Comparison of ENCODE assay signal across 7 mouse cellular contexts in genomic region chr12:79190931-79191673, GRCm38 (mm10). TPM values are rescaled to one million over a fixed set of nuclear protein-coding genes. Genes with fewer than 3 reads are reported as not detected.
DNase-seq lines count a peak whose midpoint lies in the region; ATAC-seq lines count a peak whose summit lies in the region.

No protein-coding gene starts in this region.

- H3K9me3 ChIP-seq in forebrain, embryonic 15.5 days, result no peaks in the 10 kb centered on the region
- H3K9me3 ChIP-seq in hindbrain, embryonic 16.5 days (ENCODE audit: control insufficient read depth, low read length), result no peaks in the 10 kb centered on the region

- under 1% methylated on average over 18 of the region's 18 CpGs for WGBS in forebrain, embryonic 15.5 days
- under 1% methylated on average over 18 of the region's 18 CpGs for WGBS in hindbrain, embryonic 16.5 days

- H3K4me2 ChIP-seq in forebrain, embryonic 15.5 days (replicated peaks), result peak overlapping the region; percentile 76
- H3K4me2 ChIP-seq in hindbrain, embryonic 16.5 days (ENCODE audit: low read length), result peak overlapping the region; percentile 58

- ATAC-seq in forebrain, embryonic 15.5 days (replicated peaks), result peak; percentile 95
- peak; percentile 97 for ATAC-seq in hindbrain, embryonic 16.5 days
- peak; percentile 84 for ATAC-seq in megakaryocyte, adult 5-6 weeks (ENCODE audit: poor library complexity, severe bottlenecking)

- peak overlapping the region; percentile 73 for H3K9ac ChIP-seq in forebrain, embryonic 15.5 days (replicated peaks)
- H3K9ac ChIP-seq in hindbrain, embryonic 16.5 days (ENCODE audit: low read depth, low read length), result peak overlapping the region; percentile 60

- no peaks in the 10 kb centered on the region for H3K27me3 ChIP-seq in forebrain, embryonic 15.5 days
- H3K27me3 ChIP-seq in hindbrain, embryonic 16.5 days (replicated peaks; ENCODE audit: control insufficient read depth, insufficient read depth, low read length), result no peaks in the 10 kb centered on the region

- DNase-seq in T-cell, adult 2 months (ENCODE audit: low spot score), result peak; percentile 53
- peak; percentile 62 to 83 for DNase-seq in cerebellum, adult 18-20 months
- DNase-seq in left cerebral cortex, adult 9 months (ENCODE audit: low spot score in 2 of 2), result peak; percentile 43 to 72
- DNase-seq in right cerebral cortex, postnatal 14 days, result peak; percentile 46

- peaks cover 22% of the 10 kb centered on the region for H3K4me1 ChIP-seq in forebrain, embryonic 15.5 days
- H3K4me1 ChIP-seq in hindbrain, embryonic 16.5 days (ENCODE audit: control insufficient read depth, insufficient read depth, low read depth, low read length), result peaks cover 17% of the 10 kb centered on the region

- H3K36me3 ChIP-seq in forebrain, embryonic 15.5 days, result peaks cover 22% of the 10 kb centered on the region
- H3K36me3 ChIP-seq in hindbrain, embryonic 16.5 days (ENCODE audit: control insufficient read depth, insufficient read depth, low read length), result peaks cover 3% of the 10 kb centered on the region; the same call in 1 of the 2 replicates

- peak overlapping the region; percentile 77 for H3K4me3 ChIP-seq in forebrain, embryonic 15.5 days
- peak overlapping the region; percentile 51 for H3K4me3 ChIP-seq in hindbrain, embryonic 16.5 days (ENCODE audit: low read length)

- peak overlapping the region; percentile 83 for H3K27ac ChIP-seq in forebrain, embryonic 15.5 days (replicated peaks)
- H3K27ac ChIP-seq in hindbrain, embryonic 16.5 days (ENCODE audit: low read depth, low read length), result peak overlapping the region; percentile 78

RNA-seq across cellular contexts. Expression of gene Rdh11, which starts 1.0 kb away (rescaled TPM):
- polyA plus RNA-seq in forebrain, embryonic 15.5 days (2015; fragmentation: Nextera tagmentation; extraction: Ambion mirVana), result 30.6 and 36.7 TPM in 2 replicates
- polyA plus RNA-seq in hindbrain, embryonic 16.5 days (2015; fragmentation: Nextera tagmentation; extraction: Ambion mirVana), result 36.1 and 41.1 TPM in 2 replicates
- total RNA-seq in megakaryocyte, adult 5-6 weeks (2015), result 10.1 and 12.7 TPM in 2 replicates
- 12.5 and 13.1 TPM in 2 replicates for total RNA-seq in megakaryocyte, adult 5-6 weeks (2017)

RNA-seq across cellular contexts. Expression of gene Rdh12, which starts 17.6 kb away (rescaled TPM):
- polyA plus RNA-seq in forebrain, embryonic 15.5 days (2015; fragmentation: Nextera tagmentation; extraction: Ambion mirVana), result 0.94 and 0.97 TPM in 2 replicates
- 1.1 and 1.5 TPM in 2 replicates for polyA plus RNA-seq in hindbrain, embryonic 16.5 days (2015; fragmentation: Nextera tagmentation; extraction: Ambion mirVana)
- 14.8 and 21.4 TPM in 2 replicates for total RNA-seq in megakaryocyte, adult 5-6 weeks (2015)
- 15.5 and 17.2 TPM in 2 replicates for total RNA-seq in megakaryocyte, adult 5-6 weeks (2017)

RNA-seq across cellular contexts. Expression of gene Vti1b, which starts 18.6 kb away (rescaled TPM):
- 173 and 180 TPM in 2 replicates for polyA plus RNA-seq in forebrain, embryonic 15.5 days (2015; fragmentation: Nextera tagmentation; extraction: Ambion mirVana)
- 230 and 258 TPM in 2 replicates for polyA plus RNA-seq in hindbrain, embryonic 16.5 days (2015; fragmentation: Nextera tagmentation; extraction: Ambion mirVana)
- total RNA-seq in megakaryocyte, adult 5-6 weeks (2015), result 17.5 and 17.7 TPM in 2 replicates
- 192 and 195 TPM in 2 replicates for total RNA-seq in megakaryocyte, adult 5-6 weeks (2017)

Comparison
In these comparisons a context has a peak if more than half of its experiments do, and no peak if none do; other contexts are left out.
1. Peak in every context shown above with its lines: DNase-seq, ATAC-seq, H3K4me3 ChIP-seq and H3K27ac ChIP-seq.